Mouse (Mus musculus): ENCODE measurements at regions not wholly inside any gene's neighbourhood (a gene's known extent, or its start where the extent isn't known, plus 50 kb on each side); places are given as distances from the start of the nearest gene placed in this dataset.

- DNase-seq, result no peak
These were observed 271.7 kb downstream of the Rps6kc1 start for GRCm38 (mm10) chr1:190639846-190640245.

GRCm38 (mm10) chr1:190634935-190635334 lies 276.6 kb downstream of the Rps6kc1 start:
- DNase-seq, result no peak

GRCm38 (mm10) chr1:190631641-190632040 lies 279.9 kb downstream of the Rps6kc1 start:
- no peak for DNase-seq

- no peak for DNase-seq
These were observed 281.4 kb downstream of the Rps6kc1 start for GRCm38 (mm10) chr1:190630193-190630592.

- no peak for DNase-seq
These were observed 287.7 kb downstream of the Rps6kc1 start for GRCm38 (mm10) chr1:190623916-190624315.

GRCm38 (mm10) chr1:190600425-190600824 lies 311.1 kb downstream of the Rps6kc1 start:
- no peak for DNase-seq

GRCm38 (mm10) chr1:190599622-190600021 lies 311.9 kb downstream of the Rps6kc1 start:
- DNase-seq, result no peak

GRCm38 (mm10) chr1:190596209-190596608 lies 315.4 kb downstream of the Rps6kc1 start:
- peak; percentile 3 for DNase-seq

- no peak for DNase-seq
These were observed 319.9 kb downstream of the Rps6kc1 start for GRCm38 (mm10) chr1:190591621-190592020.

- DNase-seq, result no peak
These were observed 322.0 kb downstream of the Rps6kc1 start for GRCm38 (mm10) chr1:190589586-190589985.

- no peak for DNase-seq
These were observed 328.3 kb downstream of the Rps6kc1 start for GRCm38 (mm10) chr1:190583272-190583671.

GRCm38 (mm10) chr1:190580653-190581052 lies 330.9 kb downstream of the Rps6kc1 start:
- no peak for DNase-seq

- DNase-seq, result no peak
These were observed 340.6 kb downstream of the Rps6kc1 start for GRCm38 (mm10) chr1:190570981-190571380.

- DNase-seq, result no peak
These were observed 341.0 kb downstream of the Rps6kc1 start for GRCm38 (mm10) chr1:190570563-190570962.

- no peak for DNase-seq
These were observed 344.8 kb downstream of the Rps6kc1 start for GRCm38 (mm10) chr1:190566744-190567143.

GRCm38 (mm10) chr1:190562865-190563457 lies 348.6 kb downstream of the Rps6kc1 start:
- no peak for DNase-seq

- no peak for DNase-seq
These were observed 351.5 kb downstream of the Rps6kc1 start for GRCm38 (mm10) chr1:190560086-190560485.

GRCm38 (mm10) chr1:190541892-190542291 lies 369.7 kb downstream of the Rps6kc1 start:
- no peak for DNase-seq

- DNase-seq, result no peak
These were observed 362.6 kb upstream of the Prox1 start for GRCm38 (mm10) chr1:190532879-190533676.

- no peak for DNase-seq
These were observed 360.7 kb upstream of the Prox1 start for GRCm38 (mm10) chr1:190531224-190531623.

- DNase-seq, result no peak
These were observed 359.6 kb upstream of the Prox1 start for GRCm38 (mm10) chr1:190530079-190530478.

- no peak for DNase-seq
These were observed 357.1 kb upstream of the Prox1 start for GRCm38 (mm10) chr1:190527545-190528137.

GRCm38 (mm10) chr1:190526634-190527033 lies 356.1 kb upstream of the Prox1 start:
- DNase-seq, result no peak

- no peak for DNase-seq
These were observed 355.5 kb upstream of the Prox1 start for GRCm38 (mm10) chr1:190526046-190526445.

Measured in adrenal gland, adult 8-10 months (tissue).